Mouse (Mus musculus): ENCODE measurements around the gene Arhgap1. TPM values are rescaled to one million over a fixed set of nuclear protein-coding genes. Genes with fewer than 3 reads are reported as not detected.
"Not testable (repeated sequence)": the region's sequence is repeated elsewhere in the genome, so short reads cannot be mapped to it uniquely, and the experiment has no call there.

The Arhgap1 gene
- polyA plus RNA-seq (2015; fragmentation: Nextera tagmentation; extraction: Ambion mirVana) = 134 and 142 TPM in 2 replicates

GRCm38 (mm10) chr2:91649553-91650359, at the start of gene Arhgap1, which contains the start of gene Zfp408:
Gene Arhgap1, plus strand, starts transcription at chr2:91649860.
Gene Zfp408, minus strand, starts transcription at chr2:91649791.
- peak; percentile 93 for ATAC-seq (ENCODE audit: borderline replicate concordance, extremely low read depth, low FRiP score, low TSS enrichment)

GRCm38 (mm10) chr2:91600475-91600874, 49.2 kb upstream of the Arhgap1 start:
- Histone ChIP-seq H3K9me3 (no peaks in the 10 kb centered on the region), H3K4me3 (no peak overlapping the region), H3K36me3 (peaks cover 83% of the 10 kb centered on the region), H3K4me2 (no peak overlapping the region), H3K27me3 (no peaks in the 10 kb centered on the region), H3K9ac (no peak overlapping the region), H3K27ac (no peak overlapping the region), H3K4me1 (no peaks in the 10 kb centered on the region)
- 93% methylated on average over 4 of the region's 4 CpGs for WGBS
- no peak for ATAC-seq (ENCODE audit: borderline replicate concordance, extremely low read depth, low FRiP score, low TSS enrichment)

More at GRCm38 (mm10) chr2:91649553-91650359, at the start of gene Arhgap1, which contains the start of gene Zfp408:
- Histone ChIP-seq H3K4me3 (peak within 1 kb of the TSS; percentile 71), H3K4me2 (peak within 1 kb of the TSS; percentile 90), H3K27ac (peak within 1 kb of the TSS; percentile 89), H3K36me3 (peaks cover 45% of the 10 kb centered on the region), H3K27me3 (no peaks in the 10 kb centered on the region), H3K9ac (peak within 1 kb of the TSS; percentile 75), H3K4me1 (peaks cover 27% of the 10 kb centered on the region), H3K9me3 (no peaks in the 10 kb centered on the region)
- WGBS = under 1% methylated on average over 44 of the region's 44 CpGs

GRCm38 (mm10) chr2:91602389-91602788, 47.3 kb upstream of the Arhgap1 start:
- no peak overlapping the region for H3K4me3 ChIP-seq
- WGBS = 83% methylated on average over 4 of the region's 4 CpGs
- no peak overlapping the region for H3K4me2 ChIP-seq
- no peaks in the 10 kb centered on the region for H3K9me3 ChIP-seq
- no peak overlapping the region for H3K27ac ChIP-seq
- H3K9ac ChIP-seq = no peak overlapping the region
- ATAC-seq (ENCODE audit: borderline replicate concordance, extremely low read depth, low FRiP score, low TSS enrichment) = no peak
- no peaks in the 10 kb centered on the region for H3K27me3 ChIP-seq
- H3K36me3 ChIP-seq = peaks cover 81% of the 10 kb centered on the region
- no peaks in the 10 kb centered on the region for H3K4me1 ChIP-seq

GRCm38 (mm10) chr2:91609370-91609769, 40.3 kb upstream of the Arhgap1 start:
- not testable (repeated sequence) for H3K27ac ChIP-seq; ATAC-seq (ENCODE audit: borderline replicate concordance, extremely low read depth, low FRiP score, low TSS enrichment); H3K9me3 ChIP-seq; H3K4me3 ChIP-seq; H3K27me3 ChIP-seq; H3K4me2 ChIP-seq; H3K9ac ChIP-seq; H3K4me1 ChIP-seq
- peaks cover 73% of the 10 kb centered on the region for H3K36me3 ChIP-seq

- H3K27me3 ChIP-seq = no peaks in the 10 kb centered on the region
- 93% methylated on average over 5 of the region's 5 CpGs for WGBS
- peaks cover 53% of the 10 kb centered on the region for H3K36me3 ChIP-seq
- no peak for ATAC-seq (ENCODE audit: borderline replicate concordance, extremely low read depth, low FRiP score, low TSS enrichment)
- H3K27ac ChIP-seq = no peak overlapping the region
- no peaks in the 10 kb centered on the region for H3K4me1 ChIP-seq
- no peak overlapping the region for H3K4me2 ChIP-seq
- no peak overlapping the region for H3K4me3 ChIP-seq
- no peaks in the 10 kb centered on the region for H3K9me3 ChIP-seq
- no peak overlapping the region for H3K9ac ChIP-seq
Observed at GRCm38 (mm10) chr2:91622356-91622755, 27.3 kb upstream of the Arhgap1 start.

GRCm38 (mm10) chr2:91623366-91623765, 26.3 kb upstream of the Arhgap1 start:
- H3K9ac ChIP-seq; ATAC-seq (ENCODE audit: borderline replicate concordance, extremely low read depth, low FRiP score, low TSS enrichment); H3K9me3 ChIP-seq; H3K4me3 ChIP-seq; H3K27ac ChIP-seq; H3K4me1 ChIP-seq; H3K4me2 ChIP-seq; H3K27me3 ChIP-seq: not testable (repeated sequence)
- H3K36me3 ChIP-seq = peaks cover 43% of the 10 kb centered on the region
- 90% methylated on average over 7 of the region's 7 CpGs for WGBS

- WGBS = 60% methylated on average over 5 of the region's 5 CpGs
- no peak for ATAC-seq (ENCODE audit: borderline replicate concordance, extremely low read depth, low FRiP score, low TSS enrichment)
- no peaks in the 10 kb centered on the region for H3K4me1 ChIP-seq
Observed at GRCm38 (mm10) chr2:91627486-91627885, 22.2 kb upstream of the Arhgap1 start.

GRCm38 (mm10) chr2:91628171-91628570, 21.5 kb upstream of the Arhgap1 start:
- ATAC-seq (ENCODE audit: borderline replicate concordance, extremely low read depth, low FRiP score, low TSS enrichment) = no peak
- Histone ChIP-seq H3K9me3 (no peaks in the 10 kb centered on the region), H3K27me3 (no peaks in the 10 kb centered on the region), H3K9ac (no peak overlapping the region), H3K36me3 (no peaks in the 10 kb centered on the region), H3K4me2 (no peak overlapping the region), H3K4me1 (no peaks in the 10 kb centered on the region), H3K4me3 (no peak overlapping the region), H3K27ac (no peak overlapping the region)
- WGBS = 84% methylated on average over 8 of the region's 8 CpGs

More at GRCm38 (mm10) chr2:91627486-91627885, 22.2 kb upstream of the Arhgap1 start:
- no peaks in the 10 kb centered on the region for H3K27me3 ChIP-seq
- no peak overlapping the region for H3K27ac ChIP-seq
- no peak overlapping the region for H3K4me2 ChIP-seq
- no peaks in the 10 kb centered on the region for H3K9me3 ChIP-seq
- no peak overlapping the region for H3K9ac ChIP-seq
- H3K4me3 ChIP-seq = no peak overlapping the region
- peaks cover 4% of the 10 kb centered on the region for H3K36me3 ChIP-seq

- Histone ChIP-seq H3K27ac (no peak overlapping the region), H3K9ac (no peak overlapping the region), H3K4me1 (no peaks in the 10 kb centered on the region), H3K4me2 (no peak overlapping the region), H3K9me3 (no peaks in the 10 kb centered on the region), H3K36me3 (no peaks in the 10 kb centered on the region), H3K27me3 (no peaks in the 10 kb centered on the region), H3K4me3 (no peak overlapping the region)
- no peak for ATAC-seq (ENCODE audit: borderline replicate concordance, extremely low read depth, low FRiP score, low TSS enrichment)
- WGBS = 79% methylated on average over 18 of the region's 18 CpGs
Observed at GRCm38 (mm10) chr2:91629682-91630081, 20.0 kb upstream of the Arhgap1 start.

- no peak for ATAC-seq (ENCODE audit: borderline replicate concordance, extremely low read depth, low FRiP score, low TSS enrichment)
- Histone ChIP-seq H3K36me3 (no peaks in the 10 kb centered on the region), H3K9me3 (no peaks in the 10 kb centered on the region), H3K4me2 (no peak overlapping the region), H3K9ac (no peak overlapping the region), H3K4me1 (no peaks in the 10 kb centered on the region), H3K27ac (no peak overlapping the region), H3K27me3 (no peaks in the 10 kb centered on the region), H3K4me3 (no peak overlapping the region)
- WGBS = 87% methylated on average over 12 of the region's 12 CpGs
Observed at GRCm38 (mm10) chr2:91630384-91630783, 19.3 kb upstream of the Arhgap1 start.

GRCm38 (mm10) chr2:91631826-91632225, 17.8 kb upstream of the Arhgap1 start:
- H3K27me3 ChIP-seq = no peaks in the 10 kb centered on the region
- H3K4me3 ChIP-seq = no peak overlapping the region
- no peaks in the 10 kb centered on the region for H3K4me1 ChIP-seq
- no peak overlapping the region for H3K27ac ChIP-seq
- no peak overlapping the region for H3K9ac ChIP-seq
- no peak for ATAC-seq (ENCODE audit: borderline replicate concordance, extremely low read depth, low FRiP score, low TSS enrichment)
- H3K36me3 ChIP-seq = no peaks in the 10 kb centered on the region
- WGBS = 69% methylated on average over 5 of the region's 5 CpGs
- no peaks in the 10 kb centered on the region for H3K9me3 ChIP-seq
- H3K4me2 ChIP-seq = no peak overlapping the region

- Histone ChIP-seq H3K9ac (no peak overlapping the region), H3K9me3 (no peaks in the 10 kb centered on the region), H3K36me3 (no peaks in the 10 kb centered on the region), H3K27me3 (no peaks in the 10 kb centered on the region), H3K4me3 (no peak overlapping the region), H3K27ac (no peak overlapping the region), H3K4me2 (no peak overlapping the region), H3K4me1 (no peaks in the 10 kb centered on the region)
- ATAC-seq (ENCODE audit: borderline replicate concordance, extremely low read depth, low FRiP score, low TSS enrichment) = no peak
- 67% methylated on average over 5 of the region's 5 CpGs for WGBS
Observed at GRCm38 (mm10) chr2:91632316-91632715, 17.3 kb upstream of the Arhgap1 start.

Data from lung, embryonic 15.5 days (tissue).